Mouse (Mus musculus) lung, adult 2 months (tissue): ENCODE results near the gene Gm5741. TPM values are rescaled to one million over a fixed set of nuclear protein-coding genes. Genes with fewer than 3 reads are reported as not detected.

Source experiments
- DNase-seq: peaks from one replicate; pipeline ENCODE4 v3.0.0; 2022
- H3K4me1 ChIP-seq: fragments of 200-500 bp; 2 replicates; pipeline ENCODE4 v1.6.1; 2011; ENCODE audit warnings: low read length; ENCODE audit not compliant: control insufficient read depth, insufficient read depth
- H3K4me3 ChIP-seq: fragments of 200-500 bp; replicated peaks from 2 replicates; pipeline ENCODE3; 2011; ENCODE audit warnings: low read depth, mild to moderate bottlenecking, control low read depth, low read length; ENCODE audit errors: extremely low read depth
- CTCF ChIP-seq: fragments of 200-500 bp; IDR thresholded peaks from 2 replicates; pipeline ENCODE4 v1.5.1; 2011; ENCODE audit warnings: mild to moderate bottlenecking, low read length, control low read depth; ENCODE audit not compliant: insufficient read depth
- POLR2A ChIP-seq: fragments of 200-500 bp; IDR thresholded peaks from 2 replicates; pipeline ENCODE4 v1.6.1; 2011; ENCODE audit warnings: low read depth, mild to moderate bottlenecking, control low read depth, low read length, borderline replicate concordance; ENCODE audit errors: extremely low read depth
- WGBS: fragments of 180-500 bp; shearing (Covaris S2); methylation state at CpG from one replicate; pipeline ENCODE4 v1.1.7; 2018; 5-methylcytosine and 5-hydroxymethylcytosine counted together
- polyA plus RNA-seq: library from polyadenylated mRNA; depleted of rRNA; stranded (reverse); fragments of >200 nt; gene quantifications from 2 replicates; pipeline ENCODE4 v1.2.3, GENCODE M21; 2012; rRNA removed

Gm5741 gene
- polyA plus RNA-seq, 1 experiment = not detected

DNA sequence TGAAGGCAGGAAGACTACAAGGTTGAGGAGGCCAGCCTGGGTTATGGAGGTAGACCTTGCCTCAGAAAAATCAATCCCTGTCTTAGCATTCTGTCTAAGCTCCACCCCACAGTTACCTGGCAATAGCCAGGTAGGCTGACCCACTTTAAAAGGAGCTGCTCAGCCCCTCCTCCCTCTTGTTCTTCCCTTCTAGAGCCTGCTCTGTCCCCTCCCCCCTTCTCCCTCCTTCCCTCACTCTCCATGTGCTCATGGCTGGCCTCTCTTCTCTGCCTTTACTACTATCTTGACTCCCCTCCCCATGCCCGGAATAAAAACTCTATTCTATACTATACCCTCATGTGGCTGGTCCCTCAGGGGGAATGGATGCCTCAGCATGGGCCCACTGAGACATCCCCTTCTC is 33.9 kb downstream of the Gm5741 start:
- H3K4me1 ChIP-seq = peaks cover 17% of the 10 kb centered on the region
- WGBS = 59% methylated on average over 1 of the region's 1 CpGs
- no peak overlapping the region for H3K4me3 ChIP-seq
- TF ChIP-seq CTCF (no peak), POLR2A (no peak)
- DNase-seq = peak; percentile 14

DNA sequence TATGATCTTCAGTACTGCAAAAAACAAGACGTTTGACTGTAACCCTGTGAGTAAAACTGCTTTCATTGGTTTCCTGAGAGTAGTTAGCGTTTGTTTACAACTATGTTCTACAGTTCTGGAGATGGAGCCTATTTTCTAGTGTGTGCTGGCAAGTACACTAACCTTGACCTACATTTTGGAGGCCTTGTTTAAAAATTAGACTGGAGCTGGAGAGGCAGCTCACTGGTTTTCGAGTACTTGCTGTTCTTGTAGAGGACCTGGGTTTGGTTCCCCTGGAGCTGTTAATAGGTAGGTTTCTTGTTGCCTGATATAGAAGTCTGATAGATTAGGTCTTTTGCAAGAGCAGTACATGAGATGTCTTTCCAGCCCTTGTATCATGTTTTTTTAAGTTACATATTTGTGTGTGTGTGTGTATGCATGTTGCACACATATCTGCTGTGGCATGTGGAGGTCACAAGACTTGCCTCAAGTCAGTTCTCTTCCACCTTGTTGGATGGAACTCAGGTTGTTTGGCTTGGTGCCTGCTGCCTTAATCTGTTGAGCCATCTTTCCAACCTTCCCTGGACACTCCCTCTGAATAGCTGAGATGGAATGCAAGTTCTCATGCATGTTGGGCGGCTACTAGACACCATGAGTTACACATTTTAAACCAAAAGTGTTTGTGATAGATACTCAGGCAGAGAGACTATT is 35.0 kb downstream of the Gm5741 start:
- DNase-seq = no peak
- WGBS = 64% methylated on average over 4 of the region's 4 CpGs
- Histone ChIP-seq H3K4me3 (no peak overlapping the region), H3K4me1 (peaks cover 20% of the 10 kb centered on the region)
- TF ChIP-seq POLR2A (no peak), CTCF (no peak)

DNA sequence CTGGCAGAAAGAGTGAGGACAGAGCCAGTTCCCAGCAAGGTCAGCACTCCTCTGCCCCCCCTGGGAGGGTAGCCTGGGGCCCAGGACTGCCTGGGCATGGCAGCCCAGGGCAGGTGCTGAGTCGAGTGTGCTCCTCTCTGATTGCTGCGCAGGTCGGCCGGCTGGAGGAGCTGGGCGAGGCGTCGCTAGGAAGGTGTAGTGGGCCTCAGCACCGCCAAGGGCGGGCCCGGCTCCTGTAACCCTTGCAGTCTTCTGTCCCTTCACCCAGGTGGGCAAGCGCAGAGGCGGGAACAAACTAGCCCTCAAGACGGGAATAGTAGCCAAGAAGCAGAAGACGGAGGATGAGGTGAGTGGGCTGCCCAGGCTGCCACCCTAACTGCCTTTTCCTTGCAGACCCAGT is 38.5 kb downstream of the Gm5741 start:
- 65% methylated on average over 14 of the region's 14 CpGs for whole genome bisulfite sequencing

DNA sequence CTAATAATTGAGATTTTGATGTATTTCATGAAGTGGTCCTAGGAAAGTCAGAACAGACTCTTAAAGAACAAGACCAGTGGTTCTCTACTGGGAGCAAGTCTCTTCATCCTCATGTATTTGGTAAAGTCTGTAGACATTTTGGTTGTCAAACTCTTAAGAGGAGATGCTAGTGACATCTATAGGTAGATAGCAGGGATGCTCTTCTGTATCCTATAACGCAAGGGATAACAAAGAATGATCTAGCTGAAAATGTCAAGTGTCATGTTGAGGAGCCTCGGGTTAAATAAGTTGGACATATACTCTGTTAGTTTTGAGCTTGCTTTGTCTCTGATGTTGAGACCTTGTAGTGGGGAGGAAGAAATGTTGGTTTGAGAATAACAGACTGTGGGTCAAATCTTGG is 39.9 kb downstream of the Gm5741 start:
- no peak for DNase-seq
- Histone ChIP-seq H3K4me3 (peak overlapping the region; percentile 85), H3K4me1 (peaks cover 12% of the 10 kb centered on the region)
- whole genome bisulfite sequencing = 10% methylated on average over 2 of the region's 2 CpGs
- TF ChIP-seq CTCF (no peak), POLR2A (no peak)

More for the DNA sequence above, 38.5 kb downstream of the Gm5741 start:
- no peak for DNase-seq
- H3K4me3 ChIP-seq = no peak overlapping the region
- TF ChIP-seq POLR2A = no peak
- no peak for TF ChIP-seq CTCF
- H3K4me1 ChIP-seq = peaks cover 12% of the 10 kb centered on the region

DNA sequence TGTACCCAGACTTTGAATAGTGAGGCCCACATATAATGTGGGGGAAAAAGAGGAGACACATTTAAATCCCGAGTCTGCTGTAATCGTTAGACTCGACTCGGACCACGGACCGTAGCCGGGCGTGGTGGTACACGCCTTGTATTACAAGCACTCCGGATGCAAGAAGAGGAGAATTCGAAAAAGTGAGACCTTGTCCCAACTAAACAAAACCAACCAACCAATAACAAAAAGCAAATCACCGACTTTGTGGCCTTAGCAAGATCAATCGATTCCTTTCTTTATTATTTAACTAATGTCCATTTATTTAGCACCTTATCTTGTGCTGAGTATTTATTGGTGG is 40.3 kb downstream of the Gm5741 start:
- no peak for DNase-seq
- WGBS = under 1% methylated on average over 13 of the region's 13 CpGs
- H3K4me1 ChIP-seq = peaks cover 12% of the 10 kb centered on the region
- no peak for TF ChIP-seq CTCF
- no peak for TF ChIP-seq POLR2A
- peak overlapping the region; percentile 85 for H3K4me3 ChIP-seq

DNA sequence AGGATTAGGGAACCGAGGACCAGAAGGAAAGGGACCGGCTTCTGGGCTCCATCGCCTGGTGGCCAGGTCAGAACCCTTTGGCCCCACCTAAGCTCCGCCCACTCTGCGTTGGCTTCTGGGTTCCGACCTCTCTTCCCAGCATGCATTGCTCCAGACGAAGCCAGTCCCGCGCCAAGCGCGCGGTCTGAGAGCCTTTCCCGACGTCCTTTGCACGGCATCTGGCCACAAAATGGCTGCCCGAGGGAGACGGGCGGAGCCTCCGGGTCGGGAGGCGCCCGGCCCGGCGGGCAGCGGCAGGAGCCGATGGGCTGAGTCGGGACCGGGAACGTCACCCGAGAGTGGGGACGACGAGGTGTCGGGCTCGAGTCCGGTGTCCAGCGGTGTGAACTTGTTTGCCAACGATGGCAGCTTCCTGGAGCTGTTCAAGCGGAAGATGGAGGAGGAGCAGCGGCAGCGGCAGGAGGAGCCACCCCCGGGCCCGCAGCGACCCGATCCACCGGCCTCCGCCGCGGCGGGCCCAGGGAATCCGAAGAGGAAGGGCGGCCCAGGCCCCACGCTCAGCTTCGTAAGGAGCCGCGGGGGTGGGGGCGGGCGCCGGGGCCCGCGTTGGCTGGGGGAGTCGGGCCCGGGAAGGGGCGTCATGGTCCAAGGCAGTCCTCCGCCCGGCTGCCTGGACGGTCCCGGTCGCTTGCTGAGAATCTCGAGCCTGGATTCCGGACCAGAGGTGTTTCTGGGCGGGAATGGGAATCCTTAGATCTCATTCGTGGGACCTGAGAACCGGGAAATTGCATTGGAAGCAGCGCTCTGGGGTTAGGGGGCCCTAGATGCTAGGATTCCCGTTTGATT is 40.9 kb downstream of the Gm5741 start, which contains the start of gene Trir:
Trir (plus strand) TSS at position 154 of the 846 bp plus-strand sequence.
- Histone ChIP-seq H3K4me1 (peaks cover 12% of the 10 kb centered on the region), H3K4me3 (peak within 1 kb of the TSS; percentile 95)
- under 1% methylated on average over 75 of the region's 75 CpGs for WGBS
- TF ChIP-seq POLR2A (peak; percentile 87), CTCF (no peak)
- peak; percentile 97 for DNase-seq

DNA sequence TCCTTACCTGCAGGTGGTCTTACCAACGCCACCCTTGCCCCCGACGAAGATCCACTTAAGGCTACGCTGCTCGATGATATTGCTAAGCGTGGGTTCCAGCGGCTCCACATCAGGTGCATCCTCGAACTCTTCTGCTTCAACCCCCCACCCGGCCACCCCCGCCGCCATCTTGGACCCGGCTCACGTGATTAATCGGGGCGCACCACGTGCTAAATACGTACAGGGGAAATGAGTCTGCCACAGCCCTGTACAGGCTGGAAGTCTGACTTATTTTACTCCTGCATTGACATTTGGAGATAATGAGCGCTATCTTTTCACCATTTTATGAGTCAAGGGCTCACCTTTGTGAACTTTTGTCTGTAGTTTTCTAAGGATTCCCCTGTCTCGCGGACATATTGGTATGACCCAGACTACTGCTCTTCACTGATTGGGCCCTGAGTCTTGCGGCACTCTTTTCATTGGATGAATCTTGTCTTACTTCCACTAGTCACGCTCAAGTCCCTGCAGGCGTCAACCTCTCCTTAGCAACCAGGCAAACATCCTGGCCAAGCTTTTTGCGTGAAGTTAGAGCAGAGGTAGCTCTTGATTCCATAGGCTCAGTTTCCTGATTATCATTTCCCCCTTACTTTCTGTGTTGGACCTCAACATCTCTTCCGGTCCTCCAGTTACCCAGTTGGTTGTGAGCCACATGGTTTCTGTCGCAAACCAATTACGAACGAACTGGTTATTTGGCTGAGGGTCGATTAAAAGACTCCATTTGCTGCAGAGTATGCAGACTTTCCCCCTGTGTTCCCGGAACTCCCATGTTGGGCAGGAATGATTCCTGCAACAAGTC is 42.5 kb downstream of the Gm5741 start, which contains the start of gene Asna1:
Asna1 (minus strand) TSS at position 184 of the 835 bp plus-strand sequence.
- TF ChIP-seq POLR2A = peak; percentile 73; the same call in 1 of the 2 replicates
- TF ChIP-seq CTCF = no peak
- Histone ChIP-seq H3K4me3 (peak within 1 kb of the TSS; percentile 95), H3K4me1 (peaks cover 12% of the 10 kb centered on the region)
- DNase-seq = peak; percentile 81
- 2% methylated on average over 30 of the region's 30 CpGs for WGBS

DNA sequence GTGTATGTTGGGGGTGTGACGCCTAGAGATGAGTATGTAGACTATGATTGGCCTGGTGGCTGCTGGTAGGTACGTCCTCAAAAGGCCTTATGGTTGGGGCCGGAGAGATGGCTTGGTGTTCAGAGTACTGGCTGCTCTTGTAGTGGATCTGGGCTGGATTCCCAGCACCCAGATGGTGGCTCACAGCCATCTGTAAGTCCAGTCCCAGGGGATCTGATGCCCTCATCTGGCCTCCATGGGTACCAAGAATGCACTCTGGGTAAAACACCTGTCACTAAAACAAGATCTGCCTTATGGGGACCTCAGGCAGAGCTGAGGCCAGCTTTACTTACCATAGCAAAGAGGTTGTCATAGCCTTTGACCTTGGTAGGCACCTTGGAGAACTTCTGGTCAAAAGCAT is 43.9 kb downstream of the Gm5741 start:
- TF ChIP-seq POLR2A (no peak), CTCF (no peak)

DNA sequence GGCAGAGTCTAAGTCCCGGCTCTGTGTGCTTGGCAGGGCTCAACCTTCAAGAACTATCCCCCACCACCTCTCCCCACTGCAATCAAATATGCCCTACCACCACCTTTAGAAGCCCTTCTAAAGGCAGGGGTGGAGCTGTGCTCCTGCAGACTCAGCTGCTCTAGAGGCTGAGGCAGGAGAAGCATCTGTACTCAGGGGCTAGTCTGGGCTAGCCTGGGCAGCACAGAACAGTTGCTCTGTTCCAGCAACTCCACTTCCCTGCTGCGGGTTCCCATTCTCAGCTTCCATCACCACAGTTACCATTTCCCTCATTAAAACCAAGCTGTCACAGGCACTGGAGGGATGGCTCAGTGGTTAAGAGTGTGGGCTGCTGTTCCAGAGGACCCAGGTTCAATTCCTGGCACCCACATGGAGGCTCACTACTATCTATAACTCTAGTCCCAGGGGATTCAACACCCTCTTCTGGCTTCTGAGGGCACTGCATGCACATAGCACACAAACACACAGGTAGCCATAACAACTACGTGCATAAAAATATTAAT is 46.2 kb downstream of the Gm5741 start:
- whole genome bisulfite sequencing = 86% methylated on average over 3 of the region's 3 CpGs
- no peak for DNase-seq
- no peak for TF ChIP-seq CTCF
- TF ChIP-seq POLR2A = no peak
- H3K4me1 ChIP-seq = no peaks in the 10 kb centered on the region; the same call in 1 of the 2 replicates
- no peak overlapping the region for H3K4me3 ChIP-seq

More for the DNA sequence above, 43.9 kb downstream of the Gm5741 start:
- DNase-seq = no peak
- Histone ChIP-seq H3K4me1 (peaks cover 8% of the 10 kb centered on the region), H3K4me3 (no peak overlapping the region)
- 96% methylated on average over 3 of the region's 3 CpGs for WGBS

Other genes with a start within 250 kb of the Gm5741 start
- gene Dand5, start 245.2 kb downstream of the Gm5741 start, polyA plus RNA-seq = 2.5 and 2.9 TPM in 2 replicates
- 21.3 and 31.7 TPM in 2 replicates for gene Gadd45gip1, start 236.5 kb downstream of the Gm5741 start, polyA plus RNA-seq
- gene Rad23a, start 227.3 kb downstream of the Gm5741 start, polyA plus RNA-seq = 72.6 and 75.9 TPM in 2 replicates
- gene Calr, start 221.0 kb downstream of the Gm5741 start, polyA plus RNA-seq = 152 and 189 TPM in 2 replicates
- gene Farsa, start 211.0 kb downstream of the Gm5741 start, polyA plus RNA-seq = 33.8 and 42.4 TPM in 2 replicates
- gene Syce2, start 195.9 kb downstream of the Gm5741 start, polyA plus RNA-seq = 1.5 and 1.8 TPM in 2 replicates
- 65.8 and 75.3 TPM in 2 replicates for gene Gcdh, start 174.1 kb downstream of the Gm5741 start, polyA plus RNA-seq
- 0.14 and 0.23 TPM in 2 replicates for gene Klf1, start 166.1 kb downstream of the Gm5741 start, polyA plus RNA-seq
- 19.6 and 26.7 TPM in 2 replicates for gene Dnase2a, start 159.4 kb downstream of the Gm5741 start, polyA plus RNA-seq
- gene Mast1, start 130.6 kb downstream of the Gm5741 start, polyA plus RNA-seq = 0.34 and 0.41 TPM in 2 replicates
- not detected in 2 replicates for gene Rtbdn, start 121.0 kb downstream of the Gm5741 start, polyA plus RNA-seq
- gene Gm49661, start 98.5 kb downstream of the Gm5741 start, polyA plus RNA-seq = not detected in 2 replicates
- gene Prdx2, start 98.4 kb downstream of the Gm5741 start, polyA plus RNA-seq = 93.2 and 117 TPM in 2 replicates
- 27.4 and 30.4 TPM in 2 replicates for gene Rnaseh2a, start 98.2 kb downstream of the Gm5741 start, polyA plus RNA-seq
- 80.8 and 125 TPM in 2 replicates for gene Junb, start 89.3 kb downstream of the Gm5741 start, polyA plus RNA-seq
- 9.5 and 10.5 TPM in 2 replicates for gene Hook2, start 77.4 kb downstream of the Gm5741 start, polyA plus RNA-seq
- gene Best2, start 53.5 kb downstream of the Gm5741 start, polyA plus RNA-seq = 0.13 and 0.23 TPM in 2 replicates
- 87.2 and 128 TPM in 2 replicates for gene Asna1, start 42.7 kb downstream of the Gm5741 start, polyA plus RNA-seq
- gene Trir, start 41.2 kb downstream of the Gm5741 start, polyA plus RNA-seq = 96.9 and 99.1 TPM in 2 replicates
- gene Tnpo2, start 31.1 kb downstream of the Gm5741 start, polyA plus RNA-seq = 49.1 and 68.3 TPM in 2 replicates
- gene Fbxw9, start 7.9 kb downstream of the Gm5741 start, polyA plus RNA-seq = 42.5 and 44.7 TPM in 2 replicates
- gene Dhps, start 3.8 kb upstream of the Gm5741 start, polyA plus RNA-seq = 45.9 and 49.9 TPM in 2 replicates
- 97.1 and 120 TPM in 2 replicates for gene Wdr83os, start 12.8 kb upstream of the Gm5741 start, polyA plus RNA-seq
- 21.2 and 33.1 TPM in 2 replicates for gene Wdr83, start 13.3 kb upstream of the Gm5741 start, polyA plus RNA-seq
- gene Man2b1, start 15.3 kb upstream of the Gm5741 start, polyA plus RNA-seq = 74.1 and 87.1 TPM in 2 replicates
- gene Zfp791, start 55.1 kb upstream of the Gm5741 start, polyA plus RNA-seq = 0.37 and 0.66 TPM in 2 replicates
- gene Cks1brt, start 83.9 kb upstream of the Gm5741 start, polyA plus RNA-seq = not detected in 2 replicates
- gene Olfr371, start 158.0 kb upstream of the Gm5741 start, polyA plus RNA-seq = not detected in 2 replicates
- gene Orc6, start 231.7 kb upstream of the Gm5741 start, polyA plus RNA-seq = 10.1 and 11.9 TPM in 2 replicates
- 11.9 and 19.9 TPM in 2 replicates for gene Vps35, start 231.8 kb upstream of the Gm5741 start, polyA plus RNA-seq